Mouse (Mus musculus) kidney, postnatal 4 days (tissue): ENCODE measurements around the gene Sult1e1.

Experiments
- DNase-seq, 2 experiments: peaks; one replicate each; pipeline ENCODE4 v3.0.0; 2021; ENCODE audit warnings: mixed read lengths in 2 of 2

Sult1e1 gene

GRCm38 (mm10) chr5:87591494-87591893, at the start of gene Sult1e1:
Gene Sult1e1, minus strand, starts transcription at chr5:87591594.
- no peak for DNase-seq

- no peak for DNase-seq
These were observed 31.3 kb upstream of the Sult1e1 start for GRCm38 (mm10) chr5:87622681-87623080.

GRCm38 (mm10) chr5:87615128-87615390, 23.7 kb upstream of the Sult1e1 start:
- peak in 1 of 2 experiments; percentile 6 for DNase-seq

GRCm38 (mm10) chr5:87614364-87615127, 23.2 kb upstream of the Sult1e1 start:
- DNase-seq = peak in 1 of 2 experiments; percentile 24

GRCm38 (mm10) chr5:87601018-87601417, 9.6 kb upstream of the Sult1e1 start:
- DNase-seq = no peak

GRCm38 (mm10) chr5:87597891-87598290, 6.5 kb upstream of the Sult1e1 start:
- no peak for DNase-seq

- no peak for DNase-seq
These were observed 1.5 kb downstream of the Sult1e1 start for GRCm38 (mm10) chr5:87589916-87590315.

- no peak for DNase-seq
These were observed 11.0 kb downstream of the Sult1e1 start for GRCm38 (mm10) chr5:87580389-87580788.

- no peak for DNase-seq
These were observed 17.2 kb downstream of the Sult1e1 start for GRCm38 (mm10) chr5:87574174-87574573.

- peak in 1 of 2 experiments; percentile 5 for DNase-seq
These were observed 17.9 kb downstream of the Sult1e1 start for GRCm38 (mm10) chr5:87573490-87573889.

- no peak for DNase-seq
These were observed 18.6 kb downstream of the Sult1e1 start for GRCm38 (mm10) chr5:87572781-87573180.

GRCm38 (mm10) chr5:87568845-87569244, 22.5 kb downstream of the Sult1e1 start, which contains the start of gene Sult1d1:
Gene Sult1d1, minus strand, starts transcription at chr5:87569027.
- DNase-seq = no peak

- no peak for DNase-seq
These were observed 24.1 kb downstream of the Sult1e1 start for GRCm38 (mm10) chr5:87567306-87567705.

GRCm38 (mm10) chr5:87562966-87563365, 28.4 kb downstream of the Sult1e1 start:
- no peak for DNase-seq

GRCm38 (mm10) chr5:87562526-87562925, 28.9 kb downstream of the Sult1e1 start:
- no peak for DNase-seq

- peak; percentile 4 to 8 for DNase-seq
These were observed 31.2 kb downstream of the Sult1e1 start for GRCm38 (mm10) chr5:87560145-87560544.

GRCm38 (mm10) chr5:87550935-87551334, 40.5 kb downstream of the Sult1e1 start:
- no peak for DNase-seq

GRCm38 (mm10) chr5:87538111-87538510, 53.3 kb downstream of the Sult1e1 start, which contains the start of gene Sult1b1:
Gene Sult1b1, minus strand, starts transcription at chr5:87538195.
- DNase-seq = no peak

- peak; percentile 47 to 70 for DNase-seq
These were observed 55.3 kb downstream of the Sult1e1 start for GRCm38 (mm10) chr5:87535994-87536644.

GRCm38 (mm10) chr5:87532288-87532687, 59.1 kb downstream of the Sult1e1 start:
- no peak for DNase-seq
